Mouse (Mus musculus) stomach, postnatal 0 days (tissue): ENCODE data around the gene Gm10273. TPM values are rescaled to one million over a fixed set of nuclear protein-coding genes. Genes with fewer than 3 reads are reported as not detected.

ENCODE experiments used
- ATAC-seq: fragments of 200-750 bp; cut with Nextera tagmentation; 2 replicates; pipeline ENCODE4 v1.8.0; 2017; ENCODE audit not compliant: low FRiP score, low TSS enrichment
- DNase-seq: peaks from one replicate; pipeline ENCODE4 v3.0.0-alpha.2; 2016; ENCODE audit warnings: low spot score
- H3K27ac ChIP-seq: fragments of 300-500 bp; sonication (generic); replicated peaks from 2 replicates; pipeline ENCODE4 v1.5.1; 2014; ENCODE audit warnings: mild to moderate bottlenecking, control low read depth
- H3K27me3 ChIP-seq: fragments of 300-500 bp; sonication (generic); 2 replicates; pipeline ENCODE4 v1.6.1; 2014; ENCODE audit warnings: low read length; ENCODE audit not compliant: control insufficient read depth, insufficient read depth
- H3K36me3 ChIP-seq: fragments of 300-500 bp; sonication (generic); 2 replicates; pipeline ENCODE4 v1.6.1; 2014; ENCODE audit warnings: low read length, mixed read lengths; ENCODE audit not compliant: control insufficient read depth, insufficient read depth
- H3K4me1 ChIP-seq: fragments of 300-500 bp; sonication (generic); replicated peaks from 2 replicates; pipeline ENCODE4 v1.6.1; 2014; ENCODE audit warnings: antibody characterized with exemption; ENCODE audit not compliant: control insufficient read depth, insufficient read depth
- H3K4me2 ChIP-seq: fragments of 300-500 bp; sonication (generic); replicated peaks from 2 replicates; pipeline ENCODE4 v1.6.1; 2014; ENCODE audit warnings: low read depth, mild to moderate bottlenecking, control low read depth, moderate library complexity
- H3K4me3 ChIP-seq: fragments of 300-500 bp; sonication (generic); 2 replicates; pipeline ENCODE4 v1.5.1; 2014; ENCODE audit warnings: low read depth, low read length, control low read depth
- H3K9ac ChIP-seq: fragments of 300-500 bp; sonication (generic); 2 replicates; pipeline ENCODE4 v1.6.1; 2014; ENCODE audit warnings: mild to moderate bottlenecking, low read length, control low read depth, mixed read lengths
- H3K9me3 ChIP-seq: fragments of 300-500 bp; sonication (generic); 2 replicates; pipeline ENCODE4 v1.6.1; 2016; ENCODE audit warnings: low read length; ENCODE audit not compliant: control insufficient read depth
- CTCF ChIP-seq: IDR thresholded peaks from 2 replicates; pipeline ENCODE4 v1.5.1; 2016; ENCODE audit warnings: antibody characterized with exemption, low read depth, mild to moderate bottlenecking, moderate library complexity
- EP300 ChIP-seq: optimal IDR thresholded peaks from 2 replicates; pipeline ENCODE3; 2016; ENCODE audit warnings: antibody characterized with exemption
- WGBS: fragments of 180-500 bp; shearing (Covaris S2); extraction: QIAGEN DNeasy Blood & Tissue Kit; methylation state at CpG from one replicate; pipeline ENCODE4 v1.1.7; 2014; 5-methylcytosine and 5-hydroxymethylcytosine counted together
- polyA plus RNA-seq: library from polyadenylated mRNA; unstranded; fragments of >200 nt; fragmentation: Nextera tagmentation; extraction: Ambion mirVana; gene quantifications from 2 replicates; pipeline ENCODE4 v1.2.1, GENCODE M21; 2015

The Gm10273 gene
- polyA plus RNA-seq, 1 experiment from 2014 or later, result 1.4 TPM

DNA sequence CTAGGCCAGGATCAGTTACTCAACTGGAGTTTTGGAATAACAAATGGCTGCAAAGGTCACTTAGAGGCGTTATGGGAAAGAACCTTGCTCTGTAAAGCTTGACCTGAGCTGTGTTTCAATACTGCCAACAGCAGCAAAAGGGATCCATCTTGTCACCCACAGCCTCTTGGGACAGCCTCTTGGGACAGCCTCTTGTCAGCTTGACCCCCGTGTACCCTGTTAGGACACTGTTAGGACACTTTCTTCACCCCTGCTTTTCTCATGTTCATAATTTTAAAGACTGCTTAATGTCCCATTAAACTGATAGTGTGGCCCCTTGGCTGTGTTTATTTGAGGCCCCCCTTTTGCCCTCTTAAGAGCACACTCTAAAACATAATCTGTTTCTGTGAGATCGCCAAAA, 29.0 kb downstream of the Gm10273 start:
- DNase-seq, result no peak
- Histone ChIP-seq H3K9me3 (no peaks in the 10 kb centered on the region), H3K4me1 (no peaks in the 10 kb centered on the region), H3K4me2 (no peak overlapping the region), H3K4me3 (no peak overlapping the region), H3K27ac (no peak overlapping the region), H3K36me3 (no peaks in the 10 kb centered on the region), H3K27me3 (no peaks in the 10 kb centered on the region), H3K9ac (no peak overlapping the region)
- 51% methylated on average over 3 of the region's 3 CpGs for WGBS
- TF ChIP-seq CTCF (no peak), EP300 (no peak)
- ATAC-seq, result no peak

DNA sequence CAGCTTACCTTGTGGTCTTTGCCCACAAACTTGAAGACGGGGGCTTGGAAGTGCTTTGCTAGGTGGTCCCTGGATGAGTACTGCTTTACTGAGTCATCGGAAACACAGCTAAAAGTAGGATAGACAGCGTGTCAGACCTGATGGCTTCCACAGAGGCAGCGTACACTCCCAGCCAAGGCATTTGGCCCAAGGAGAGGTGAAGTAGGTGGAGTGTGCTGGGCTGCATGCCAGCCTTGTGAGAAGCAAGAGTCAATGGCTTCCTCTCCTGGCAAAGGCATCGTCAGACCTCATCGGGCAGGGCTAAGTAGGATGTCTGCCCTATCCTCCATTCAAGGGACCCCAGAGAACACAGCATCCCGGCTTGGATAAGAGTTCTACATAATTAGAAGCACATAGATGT, 29.9 kb downstream of the Gm10273 start:
- no peak overlapping the region for H3K4me2 ChIP-seq
- no peak for ATAC-seq
- DNase-seq, result peak; percentile 29
- no peaks in the 10 kb centered on the region for H3K4me1 ChIP-seq
- WGBS, result 63% methylated on average over 7 of the region's 7 CpGs
- no peaks in the 10 kb centered on the region for H3K36me3 ChIP-seq
- no peak overlapping the region for H3K27ac ChIP-seq
- TF ChIP-seq CTCF, result no peak
- no peak for TF ChIP-seq EP300
- H3K9me3 ChIP-seq, result no peaks in the 10 kb centered on the region
- no peaks in the 10 kb centered on the region for H3K27me3 ChIP-seq
- no peak overlapping the region for H3K4me3 ChIP-seq
- no peak overlapping the region for H3K9ac ChIP-seq

DNA sequence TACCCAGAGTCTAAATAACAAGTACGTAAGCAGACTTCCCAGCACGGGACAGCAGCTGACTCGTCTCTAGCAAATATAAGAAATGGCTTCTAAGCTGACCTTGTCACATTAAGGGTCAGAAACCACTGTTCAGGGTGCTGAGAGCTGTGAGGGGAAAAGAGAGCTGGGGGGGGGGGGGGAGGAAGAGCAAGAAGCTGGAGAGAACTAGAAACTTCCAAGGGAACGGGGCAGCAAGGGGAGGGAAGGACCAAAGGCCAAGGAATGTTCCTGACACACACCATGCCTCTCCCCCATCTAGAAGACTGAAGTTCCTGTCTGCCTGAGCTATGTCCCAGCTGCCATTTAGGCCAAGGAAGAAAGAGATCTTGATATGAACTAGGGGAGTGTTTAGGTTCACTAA, 30.9 kb downstream of the Gm10273 start:
- 44% methylated on average over 4 of the region's 4 CpGs for WGBS

DNA sequence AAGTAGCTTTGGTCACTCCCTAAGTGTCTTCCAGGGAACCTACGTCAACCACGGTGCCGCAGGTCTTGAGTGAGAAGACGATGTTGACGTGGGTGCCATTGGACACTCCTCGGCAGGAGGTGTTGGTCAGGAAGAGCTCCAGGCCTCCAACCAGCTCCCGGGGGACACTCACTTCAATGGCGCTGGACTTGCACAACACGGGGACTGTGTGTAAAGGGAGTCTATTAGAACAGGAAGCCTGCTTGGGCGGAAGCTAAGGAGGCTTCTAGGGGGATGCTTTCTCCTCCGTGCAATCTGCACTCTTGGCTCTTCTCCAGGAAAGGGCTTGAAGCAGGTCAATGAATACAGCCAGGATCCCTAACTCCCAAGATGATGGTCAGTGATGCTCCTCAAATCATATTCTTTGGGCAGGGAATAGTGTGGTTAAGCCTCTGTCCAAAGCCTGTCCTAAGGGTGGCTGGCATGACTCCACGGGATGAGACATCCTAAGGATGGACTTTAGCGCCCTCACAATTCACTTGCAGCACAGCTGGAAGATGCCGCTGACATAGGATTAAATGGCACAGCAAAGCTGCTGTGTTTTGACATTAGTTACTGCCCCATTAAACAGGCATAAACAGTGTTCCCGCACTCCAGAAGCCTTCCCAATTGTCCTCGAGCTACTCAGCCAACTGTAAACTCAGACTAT, 34.2 kb downstream of the Gm10273 start:
- no peak for DNase-seq
- Histone ChIP-seq H3K27me3 (no peaks in the 10 kb centered on the region), H3K9ac (no peak overlapping the region), H3K9me3 (no peaks in the 10 kb centered on the region), H3K36me3 (no peaks in the 10 kb centered on the region), H3K4me3 (no peak overlapping the region), H3K4me2 (no peak overlapping the region), H3K4me1 (no peaks in the 10 kb centered on the region), H3K27ac (no peak overlapping the region)
- TF ChIP-seq EP300 (no peak), CTCF (no peak)
- no peak for ATAC-seq
- 81% methylated on average over 16 of the region's 16 CpGs for WGBS

More for the DNA sequence above, 30.9 kb downstream of the Gm10273 start:
- H3K4me3 ChIP-seq, result no peak overlapping the region
- no peaks in the 10 kb centered on the region for H3K4me1 ChIP-seq
- TF ChIP-seq EP300 (no peak), CTCF (no peak)
- H3K27ac ChIP-seq, result no peak overlapping the region
- H3K9me3 ChIP-seq, result no peaks in the 10 kb centered on the region
- no peaks in the 10 kb centered on the region for H3K36me3 ChIP-seq
- DNase-seq (no peak), ATAC-seq (no peak)
- no peak overlapping the region for H3K4me2 ChIP-seq
- no peak overlapping the region for H3K9ac ChIP-seq
- H3K27me3 ChIP-seq, result no peaks in the 10 kb centered on the region

DNA sequence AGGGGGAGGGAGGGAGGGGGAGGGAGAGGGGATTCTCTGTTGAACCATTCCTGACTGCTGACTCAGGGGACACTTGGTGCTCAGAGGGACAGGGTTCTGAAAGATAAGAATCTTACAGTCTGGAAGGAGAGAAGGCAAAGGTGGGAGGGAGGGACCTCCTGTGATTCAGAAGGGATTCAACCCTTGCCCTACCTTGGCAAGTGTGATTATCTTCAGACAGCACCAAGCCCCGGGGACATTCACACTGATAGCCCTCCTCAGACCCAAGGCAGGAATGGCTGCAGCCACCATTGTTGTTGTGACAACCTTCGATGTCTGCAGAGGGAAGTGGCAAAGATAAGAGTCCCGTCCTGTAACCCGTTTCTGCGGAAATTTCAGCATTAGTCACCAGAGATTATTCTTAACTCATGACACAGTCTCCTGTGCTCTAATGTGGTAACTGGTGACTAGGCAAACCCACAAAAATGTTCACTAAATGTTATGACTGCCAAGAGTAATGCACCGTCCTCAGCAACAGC, 35.3 kb downstream of the Gm10273 start:
- TF ChIP-seq EP300, result no peak
- no peak for TF ChIP-seq CTCF
- DNase-seq, result peak; percentile 21
- Histone ChIP-seq H3K27me3 (no peaks in the 10 kb centered on the region), H3K27ac (no peak overlapping the region), H3K9ac (no peak overlapping the region), H3K9me3 (no peaks in the 10 kb centered on the region), H3K4me3 (no peak overlapping the region), H3K4me1 (no peaks in the 10 kb centered on the region), H3K4me2 (no peak overlapping the region), H3K36me3 (no peaks in the 10 kb centered on the region)
- ATAC-seq, result peak; percentile 45
- 46% methylated on average over 6 of the region's 6 CpGs for WGBS

DNA sequence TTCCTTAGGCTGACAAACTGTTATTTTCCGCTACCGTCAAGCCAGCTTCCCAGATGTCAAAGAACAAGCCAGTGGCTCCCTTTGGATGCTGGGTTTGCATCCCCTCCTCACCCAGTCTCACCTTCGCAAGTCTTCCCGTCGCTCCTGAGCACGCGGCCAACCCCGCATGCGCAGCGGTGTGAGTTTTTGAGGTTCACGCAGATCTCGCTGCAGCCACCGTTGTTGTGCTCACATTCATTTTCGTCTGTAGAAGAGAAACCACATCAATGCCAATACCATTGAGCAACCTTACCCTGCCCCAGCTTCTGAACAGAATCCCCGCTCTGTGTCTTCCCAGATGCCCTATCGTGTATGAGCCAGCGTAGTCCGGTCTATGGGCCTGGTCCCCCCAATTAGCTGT, 40.3 kb downstream of the Gm10273 start:
- ATAC-seq, result no peak
- H3K9me3 ChIP-seq, result no peaks in the 10 kb centered on the region
- no peaks in the 10 kb centered on the region for H3K27me3 ChIP-seq
- peaks cover 3% of the 10 kb centered on the region; the same call in 1 of the 2 replicates for H3K4me1 ChIP-seq
- no peak overlapping the region for H3K9ac ChIP-seq
- TF ChIP-seq EP300 (no peak), CTCF (no peak)
- H3K27ac ChIP-seq, result no peak overlapping the region
- DNase-seq, result no peak
- 93% methylated on average over 18 of the region's 18 CpGs for WGBS
- H3K4me2 ChIP-seq, result no peak overlapping the region
- H3K36me3 ChIP-seq, result no peaks in the 10 kb centered on the region
- no peak overlapping the region for H3K4me3 ChIP-seq
